Mouse (Mus musculus): ENCODE results near the gene Hist3h2a. TPM values are rescaled to one million over a fixed set of nuclear protein-coding genes. Genes with fewer than 3 reads are reported as not detected.

Hist3h2a gene
- polyA plus RNA-seq, 1 experiment from 2014 or later: 22.2 TPM

DNA sequence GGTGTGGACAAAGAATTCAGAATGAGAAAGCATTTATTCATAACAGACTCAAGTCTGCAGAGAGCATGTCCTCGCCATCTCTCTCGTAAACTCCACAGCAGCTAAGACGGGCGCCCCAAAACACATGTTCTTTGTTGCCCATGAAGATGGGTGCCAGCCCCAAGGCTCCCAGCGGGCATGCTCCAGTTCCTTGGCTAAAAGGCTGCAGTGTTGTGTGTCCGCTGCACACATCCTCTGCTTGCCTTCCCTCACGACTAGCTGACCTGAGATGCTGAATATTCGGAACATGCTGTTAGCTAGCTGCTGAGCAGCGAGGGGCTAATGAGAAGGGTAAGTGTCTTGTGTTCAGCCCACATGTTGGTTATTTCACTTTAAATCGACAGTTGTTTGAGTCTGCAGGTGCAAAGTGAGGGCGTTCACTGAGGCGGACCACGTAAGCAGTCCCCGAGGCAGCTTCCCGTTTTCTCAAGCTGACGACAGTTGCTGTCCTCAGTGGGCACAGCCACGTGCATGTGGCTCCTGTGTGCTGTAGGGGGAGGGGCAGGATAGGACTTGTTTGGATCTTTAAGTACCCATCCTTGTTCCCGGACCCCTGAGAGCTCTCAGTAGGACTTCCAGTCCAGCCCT lies 28.1 kb downstream of the Hist3h2a start:
- no peak for ATAC-seq (ENCODE audit: borderline replicate concordance, extremely low read depth, low FRiP score, low TSS enrichment)
- H3K4me3 ChIP-seq: no peak overlapping the region
- no peak overlapping the region for H3K27ac ChIP-seq
- H3K4me2 ChIP-seq: no peak overlapping the region
- H3K9me3 ChIP-seq: no peaks in the 10 kb centered on the region
- H3K36me3 ChIP-seq: peaks cover 52% of the 10 kb centered on the region
- 89% methylated on average over 18 of the region's 18 CpGs for WGBS
- H3K4me1 ChIP-seq: peaks cover 27% of the 10 kb centered on the region
- H3K27me3 ChIP-seq: no peaks in the 10 kb centered on the region
- H3K9ac ChIP-seq: no peak overlapping the region

DNA sequence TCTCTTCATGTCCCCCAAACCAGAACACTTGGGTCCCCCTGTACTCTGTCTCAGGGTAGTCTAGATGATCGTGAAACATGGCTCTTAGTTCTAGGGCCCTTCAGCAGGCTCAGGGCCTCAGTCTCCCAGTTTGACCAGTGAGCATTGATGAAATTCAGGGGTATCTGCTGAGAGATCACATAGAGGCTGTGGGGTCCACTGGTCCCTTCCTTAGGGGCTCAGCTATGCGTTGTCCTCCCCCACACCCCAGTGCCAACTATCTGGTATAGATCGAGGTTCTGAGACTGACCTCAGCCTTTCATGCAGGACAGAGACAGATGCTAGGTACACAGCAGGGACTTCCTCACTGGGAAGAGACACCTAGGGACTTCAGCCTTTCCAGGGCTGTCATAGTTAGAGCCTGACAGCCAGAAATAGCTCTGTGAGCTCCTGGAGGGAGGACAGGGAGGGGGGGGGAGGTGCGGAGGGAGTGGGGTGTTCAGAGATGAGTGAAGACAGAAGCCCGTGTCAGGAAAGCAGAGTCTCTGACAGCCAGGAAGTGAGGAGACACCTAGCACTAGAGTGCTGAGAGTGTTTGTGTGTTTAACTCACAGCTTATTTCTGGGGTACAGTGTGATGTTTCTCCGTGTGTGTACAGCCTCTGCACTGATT lies 29.3 kb downstream of the Hist3h2a start:
- no peak overlapping the region for H3K4me3 ChIP-seq
- no peak overlapping the region for H3K4me2 ChIP-seq
- no peak overlapping the region for H3K9ac ChIP-seq
- ATAC-seq (ENCODE audit: borderline replicate concordance, extremely low read depth, low FRiP score, low TSS enrichment): no peak
- H3K27me3 ChIP-seq: no peaks in the 10 kb centered on the region
- peaks cover 52% of the 10 kb centered on the region for H3K36me3 ChIP-seq
- peaks cover 24% of the 10 kb centered on the region for H3K4me1 ChIP-seq
- WGBS: 65% methylated on average over 6 of the region's 6 CpGs
- no peak overlapping the region for H3K27ac ChIP-seq
- H3K9me3 ChIP-seq: no peaks in the 10 kb centered on the region

DNA sequence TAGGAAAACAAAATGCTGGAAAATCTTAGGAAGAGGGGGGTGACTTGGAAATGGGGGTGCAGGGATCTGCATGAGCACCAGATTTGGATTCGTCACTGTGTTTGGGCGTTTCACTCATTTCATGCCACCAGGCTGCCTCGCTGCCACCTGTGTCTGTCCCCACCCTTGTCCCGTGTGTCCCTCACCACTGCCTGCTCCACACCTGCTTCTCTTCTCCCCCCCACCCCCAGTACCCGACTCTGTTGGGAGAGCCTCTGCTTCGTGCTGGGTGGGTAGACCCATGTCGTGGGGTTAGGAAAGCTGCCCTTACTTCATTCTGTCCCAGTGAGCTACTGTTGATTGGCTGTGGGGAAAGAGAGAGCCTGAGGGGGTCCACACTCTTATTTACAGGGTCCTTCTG lies 30.2 kb downstream of the Hist3h2a start:
- H3K27me3 ChIP-seq: no peaks in the 10 kb centered on the region
- no peaks in the 10 kb centered on the region for H3K9me3 ChIP-seq
- no peak overlapping the region for H3K4me2 ChIP-seq
- ATAC-seq (ENCODE audit: borderline replicate concordance, extremely low read depth, low FRiP score, low TSS enrichment): no peak
- no peak overlapping the region for H3K9ac ChIP-seq
- 92% methylated on average over 7 of the region's 7 CpGs for WGBS
- peaks cover 16% of the 10 kb centered on the region for H3K4me1 ChIP-seq
- H3K27ac ChIP-seq: no peak overlapping the region
- H3K36me3 ChIP-seq: peaks cover 59% of the 10 kb centered on the region
- H3K4me3 ChIP-seq: no peak overlapping the region

DNA sequence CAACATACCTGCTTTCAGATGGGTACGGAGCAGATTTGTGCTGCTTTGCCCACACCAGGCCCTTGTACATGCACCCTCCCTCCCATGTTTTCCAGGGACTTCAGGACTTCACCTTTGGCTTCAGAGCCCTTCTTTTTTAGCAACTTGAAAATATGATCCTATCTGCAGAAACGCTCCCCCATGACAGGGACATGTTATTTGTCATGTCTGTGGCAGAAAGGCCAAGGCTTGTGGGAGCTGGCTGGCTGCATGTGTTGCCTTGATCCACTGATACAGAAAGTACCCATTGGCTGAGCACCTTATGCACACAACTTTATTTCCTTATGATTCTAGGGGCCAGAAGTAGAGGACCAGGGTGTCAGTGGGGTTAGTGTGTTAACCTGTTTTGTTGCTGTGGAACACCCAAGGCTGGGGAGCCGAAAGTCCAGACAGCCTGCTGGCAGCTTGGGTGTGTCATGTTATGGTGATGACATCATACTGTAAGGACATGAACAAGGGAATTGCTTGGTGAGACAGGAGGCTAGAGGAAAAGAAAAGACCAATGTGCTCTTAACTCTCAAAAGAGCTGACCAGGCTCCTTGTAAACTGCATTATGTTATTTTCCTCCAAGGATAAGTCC lies 30.9 kb downstream of the Hist3h2a start:
- 93% methylated on average over 3 of the region's 3 CpGs for WGBS
- no peak overlapping the region for H3K27ac ChIP-seq

DNA sequence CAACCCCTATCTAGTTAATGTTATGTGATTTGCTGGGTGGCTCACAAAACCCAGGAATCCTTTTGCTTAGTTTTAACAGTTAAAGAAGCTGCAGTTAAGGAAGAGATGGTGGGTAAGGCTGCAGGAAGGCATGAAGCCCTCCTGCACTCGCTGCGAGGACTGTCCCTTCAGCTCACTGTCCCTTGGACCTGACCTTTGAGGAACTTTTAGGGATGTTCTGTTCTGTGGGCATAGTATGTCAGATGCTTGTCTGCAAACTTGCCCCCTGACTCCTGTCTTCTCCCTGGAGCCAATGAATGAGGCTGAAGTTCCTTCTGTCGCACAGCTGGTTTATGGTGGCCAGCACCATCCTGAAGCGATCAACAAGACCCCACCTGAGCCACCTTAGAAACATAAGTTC lies 34.7 kb downstream of the Hist3h2a start:
- Histone ChIP-seq H3K4me2 (no peak overlapping the region), H3K4me3 (no peak overlapping the region), H3K36me3 (peaks cover 54% of the 10 kb centered on the region), H3K27ac (no peak overlapping the region), H3K9ac (no peak overlapping the region), H3K4me1 (0 out of 2 replicates have a peak, but pooled peaks cover 1% of the 10 kb centered on the region), H3K27me3 (peaks cover 11% of the 10 kb centered on the region; the same call in 1 of the 2 replicates), H3K9me3 (no peaks in the 10 kb centered on the region)
- WGBS: 88% methylated on average over 4 of the region's 4 CpGs
- no peak for ATAC-seq (ENCODE audit: borderline replicate concordance, extremely low read depth, low FRiP score, low TSS enrichment)

More for the DNA sequence above, 30.9 kb downstream of the Hist3h2a start:
- H3K36me3 ChIP-seq: peaks cover 66% of the 10 kb centered on the region
- no peaks in the 10 kb centered on the region for H3K9me3 ChIP-seq
- H3K4me1 ChIP-seq: peaks cover 9% of the 10 kb centered on the region
- no peaks in the 10 kb centered on the region for H3K27me3 ChIP-seq
- no peak for ATAC-seq (ENCODE audit: borderline replicate concordance, extremely low read depth, low FRiP score, low TSS enrichment)
- H3K4me3 ChIP-seq: no peak overlapping the region
- H3K9ac ChIP-seq: no peak overlapping the region
- no peak overlapping the region for H3K4me2 ChIP-seq

DNA sequence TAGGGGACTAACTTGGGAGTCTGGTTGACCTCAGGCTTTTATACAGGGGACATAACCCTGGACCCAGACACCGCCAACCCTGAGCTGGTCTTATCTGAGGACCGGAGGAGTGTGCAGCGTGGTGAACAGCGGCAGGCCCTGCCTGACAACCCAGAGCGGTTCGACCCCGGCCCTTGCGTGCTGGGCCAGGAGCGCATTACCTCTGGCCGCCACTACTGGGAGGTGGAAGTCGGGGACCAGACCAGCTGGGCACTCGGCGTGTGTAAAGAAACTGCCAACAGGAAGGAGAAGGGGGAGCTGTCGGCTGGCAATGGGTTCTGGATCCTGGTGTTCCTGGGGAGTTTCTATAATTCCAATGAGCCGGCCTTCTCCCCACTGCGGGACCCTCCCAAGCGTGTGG lies 35.7 kb downstream of the Hist3h2a start:
- Histone ChIP-seq H3K9me3 (no peaks in the 10 kb centered on the region), H3K9ac (no peak overlapping the region), H3K4me3 (no peak overlapping the region), H3K36me3 (peaks cover 44% of the 10 kb centered on the region), H3K27me3 (peaks cover 21% of the 10 kb centered on the region), H3K4me1 (0 out of 2 replicates have a peak, but pooled peaks cover 3% of the 10 kb centered on the region), H3K4me2 (no peak overlapping the region), H3K27ac (no peak overlapping the region)
- no peak for ATAC-seq (ENCODE audit: borderline replicate concordance, extremely low read depth, low FRiP score, low TSS enrichment)
- 82% methylated on average over 17 of the region's 17 CpGs for WGBS

DNA sequence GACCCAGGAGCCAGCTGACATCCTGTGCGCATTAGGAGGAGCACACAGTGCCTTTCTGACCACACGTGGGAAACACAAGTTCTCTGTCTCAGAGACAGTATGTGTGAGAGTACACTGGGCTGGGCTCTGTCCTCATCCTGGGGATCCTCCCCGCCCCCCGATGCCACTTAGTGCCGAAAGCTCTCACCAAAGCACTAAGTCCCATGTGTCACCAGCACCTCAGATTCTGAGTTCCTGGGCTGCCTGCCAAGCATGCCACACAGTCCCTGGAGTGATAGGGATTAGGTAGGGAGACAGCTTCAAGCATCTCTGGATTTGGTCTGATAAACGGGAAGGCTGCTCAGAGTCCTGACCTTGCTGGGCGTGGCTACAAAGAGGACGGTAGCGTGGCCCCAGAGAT lies 36.3 kb downstream of the Hist3h2a start:
- no peak for ATAC-seq (ENCODE audit: borderline replicate concordance, extremely low read depth, low FRiP score, low TSS enrichment)
- no peak overlapping the region for H3K9ac ChIP-seq
- H3K4me3 ChIP-seq: no peak overlapping the region
- 0 out of 2 replicates have a peak, but pooled peaks cover 3% of the 10 kb centered on the region for H3K4me1 ChIP-seq
- peaks cover 38% of the 10 kb centered on the region for H3K36me3 ChIP-seq
- no peaks in the 10 kb centered on the region for H3K9me3 ChIP-seq
- H3K27ac ChIP-seq: no peak overlapping the region
- H3K27me3 ChIP-seq: peaks cover 26% of the 10 kb centered on the region
- no peak overlapping the region for H3K4me2 ChIP-seq
- 66% methylated on average over 9 of the region's 9 CpGs for WGBS

DNA sequence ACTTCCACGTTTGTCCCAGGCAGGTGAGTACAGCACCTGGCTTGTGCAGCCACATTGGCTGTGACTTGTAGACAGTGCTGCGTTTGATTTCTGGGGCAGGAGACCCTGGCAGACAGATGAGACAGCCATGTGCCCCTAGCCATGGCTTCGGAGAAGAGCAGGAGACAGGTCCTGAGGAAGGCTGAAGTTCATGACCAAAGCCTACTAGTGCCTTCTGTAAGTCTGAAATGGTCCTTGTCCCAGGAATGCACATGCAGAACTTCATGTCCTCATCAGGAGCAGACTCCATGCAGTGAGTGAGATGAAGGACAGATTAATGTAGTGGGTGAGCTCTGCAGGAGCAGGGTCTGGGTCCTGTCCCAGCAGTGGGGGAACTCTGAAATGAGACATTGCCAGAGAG lies 37.4 kb downstream of the Hist3h2a start:
- 0 out of 2 replicates have a peak, but pooled peaks cover 3% of the 10 kb centered on the region for H3K4me1 ChIP-seq
- ATAC-seq (ENCODE audit: borderline replicate concordance, extremely low read depth, low FRiP score, low TSS enrichment): no peak
- H3K9me3 ChIP-seq: no peaks in the 10 kb centered on the region
- H3K27me3 ChIP-seq: peaks cover 26% of the 10 kb centered on the region
- no peak overlapping the region for H3K9ac ChIP-seq
- H3K27ac ChIP-seq: no peak overlapping the region
- no peak overlapping the region for H3K4me3 ChIP-seq
- WGBS: 82% methylated on average over 3 of the region's 3 CpGs
- H3K4me2 ChIP-seq: no peak overlapping the region
- H3K36me3 ChIP-seq: peaks cover 28% of the 10 kb centered on the region; the same call in 1 of the 2 replicates

DNA sequence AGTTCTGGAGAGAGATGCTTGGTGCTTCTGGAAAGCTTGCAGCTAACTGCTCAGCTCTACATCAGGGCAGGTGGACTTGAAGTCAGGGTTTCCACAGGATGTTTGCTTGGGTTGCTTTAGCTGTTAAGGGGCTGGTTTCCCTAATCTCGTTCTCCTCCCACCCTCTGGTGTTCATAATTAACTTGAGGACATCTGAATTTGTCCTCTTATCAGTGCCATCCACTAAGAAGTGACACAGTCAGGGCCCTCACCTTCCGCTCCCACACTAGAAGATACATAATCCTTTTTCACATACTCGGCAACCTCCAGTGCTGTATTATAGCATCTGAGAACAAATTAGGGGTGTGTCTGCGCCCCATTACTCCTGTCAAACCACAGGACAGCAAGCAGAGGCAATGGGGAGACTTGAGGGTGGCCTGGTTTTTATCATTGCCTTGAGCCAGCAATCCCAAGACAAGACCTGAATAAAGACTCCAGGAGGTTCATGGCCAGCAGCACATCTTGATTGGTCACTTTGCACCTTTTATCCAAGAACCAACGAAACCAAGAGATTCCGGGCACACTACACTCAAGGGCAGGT lies 38.7 kb downstream of the Hist3h2a start:
- Histone ChIP-seq H3K4me2 (no peak overlapping the region), H3K9me3 (no peaks in the 10 kb centered on the region), H3K4me3 (no peak overlapping the region), H3K36me3 (peaks cover 20% of the 10 kb centered on the region; the same call in 1 of the 2 replicates), H3K4me1 (0 out of 2 replicates have a peak, but pooled peaks cover 3% of the 10 kb centered on the region), H3K27me3 (peaks cover 26% of the 10 kb centered on the region), H3K27ac (no peak overlapping the region), H3K9ac (no peak overlapping the region)
- 64% methylated on average over 6 of the region's 6 CpGs for WGBS
- ATAC-seq (ENCODE audit: borderline replicate concordance, extremely low read depth, low FRiP score, low TSS enrichment): no peak

DNA sequence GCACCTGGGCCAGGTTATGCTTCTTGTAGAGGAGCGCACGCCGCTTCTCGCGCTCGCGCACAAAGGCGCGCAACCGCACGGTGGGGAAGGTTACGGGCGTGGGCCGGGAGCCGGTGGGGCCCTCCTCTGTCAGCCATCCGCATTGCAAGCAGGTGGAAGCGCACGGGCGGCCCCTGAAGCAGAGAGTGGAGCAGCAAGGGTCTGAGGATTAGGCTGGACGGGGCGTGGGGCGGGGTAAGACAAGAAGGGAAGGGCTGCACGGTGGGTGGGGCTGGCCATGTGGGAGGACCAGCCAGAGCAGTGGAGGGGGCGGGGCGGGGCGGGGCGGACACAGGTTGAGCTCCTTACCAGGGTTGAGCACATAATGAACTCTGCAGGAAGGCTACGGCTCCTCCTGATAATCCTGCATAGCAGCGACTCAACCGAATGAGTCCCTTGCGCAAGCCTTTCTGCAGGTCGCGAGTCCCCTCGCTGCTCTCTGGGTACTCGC lies 39.9 kb downstream of the Hist3h2a start:
- Histone ChIP-seq H3K4me1 (0 out of 2 replicates have a peak, but pooled peaks cover 3% of the 10 kb centered on the region), H3K4me3 (peak overlapping the region; percentile 29), H3K9ac (no peak overlapping the region), H3K27me3 (peaks cover 26% of the 10 kb centered on the region), H3K27ac (no peak overlapping the region), H3K36me3 (peaks cover 15% of the 10 kb centered on the region; the same call in 1 of the 2 replicates), H3K9me3 (no peaks in the 10 kb centered on the region), H3K4me2 (peak overlapping the region; percentile 59)
- 2% methylated on average over 35 of the region's 35 CpGs for WGBS
- peak; percentile 82 for ATAC-seq (ENCODE audit: borderline replicate concordance, extremely low read depth, low FRiP score, low TSS enrichment)

DNA sequence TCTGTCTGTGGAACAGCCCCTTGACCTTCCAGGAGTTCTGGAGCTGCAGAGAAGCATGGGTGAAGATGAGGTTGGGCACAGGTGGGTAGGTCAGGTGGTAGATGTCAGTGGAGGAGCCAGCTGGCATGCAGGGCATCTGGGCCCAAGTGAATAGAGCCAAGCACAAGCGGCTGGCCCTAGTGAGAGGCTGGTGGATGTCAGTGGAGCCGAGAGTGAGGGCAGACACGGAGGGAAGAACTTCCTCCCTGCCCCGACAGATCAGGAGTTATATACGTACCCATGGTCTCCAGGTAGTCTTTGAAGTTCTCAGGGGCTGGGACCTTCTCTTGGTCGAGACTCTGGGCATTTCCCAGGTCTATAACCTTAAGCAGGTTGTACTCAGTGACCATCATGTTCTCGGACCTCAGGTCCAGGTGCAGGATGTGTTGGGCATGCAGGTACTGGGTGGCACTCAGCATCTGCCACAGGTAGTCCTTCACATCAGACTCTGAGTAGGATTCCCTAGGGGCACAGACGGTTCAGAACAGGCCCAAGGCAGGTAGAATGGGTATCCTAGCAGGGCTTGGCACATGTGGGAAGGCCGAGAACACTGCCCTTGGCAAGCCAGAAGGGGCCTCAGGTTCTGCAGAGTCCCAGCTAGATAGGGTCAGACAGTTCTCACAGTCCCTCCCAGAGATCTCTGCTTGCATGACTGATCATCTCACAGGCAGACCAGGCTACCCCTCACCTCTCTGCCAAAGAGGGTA lies 40.7 kb downstream of the Hist3h2a start:
- ATAC-seq (ENCODE audit: borderline replicate concordance, extremely low read depth, low FRiP score, low TSS enrichment): no peak
- Histone ChIP-seq H3K4me3 (no peak overlapping the region), H3K27ac (no peak overlapping the region), H3K27me3 (peaks cover 26% of the 10 kb centered on the region), H3K4me2 (peak overlapping the region; percentile 59; the same call in 1 of the 2 replicates), H3K36me3 (peaks cover 9% of the 10 kb centered on the region; the same call in 1 of the 2 replicates), H3K9ac (no peak overlapping the region), H3K4me1 (0 out of 2 replicates have a peak, but pooled peaks cover 3% of the 10 kb centered on the region), H3K9me3 (no peaks in the 10 kb centered on the region)
- 75% methylated on average over 9 of the region's 9 CpGs for WGBS

All from lung, embryonic 15.5 days (tissue).